Mouse (Mus musculus): ENCODE results near the gene Ccl24. TPM values are rescaled to one million over a fixed set of nuclear protein-coding genes. Genes with fewer than 3 reads are reported as not detected.
A peak's percentile ranks its signal among the peaks of the same experiment; 100 is the strongest.

Ccl24 gene
- polyA plus RNA-seq, 1 experiment from 2014 or later = 2.9 TPM

GRCm38 (mm10) chr5:135544032-135544558 lies 28.8 kb downstream of the Ccl24 start:
- H3K4me2 ChIP-seq = peak overlapping the region; percentile 87
- H3K36me3 ChIP-seq = no peaks in the 10 kb centered on the region
- H3K27me3 ChIP-seq = no peaks in the 10 kb centered on the region
- 4% methylated on average over 15 of the region's 15 CpGs for WGBS
- ATAC-seq (ENCODE audit: insufficient number of reproducible peaks, low FRiP score, low TSS enrichment, low read depth) = no peak
- H3K9ac ChIP-seq = peak overlapping the region; percentile 64
- H3K27ac ChIP-seq = peak overlapping the region; percentile 82
- peak overlapping the region; percentile 76 for H3K4me3 ChIP-seq
- no peaks in the 10 kb centered on the region for H3K9me3 ChIP-seq
- peaks cover 17% of the 10 kb centered on the region for H3K4me1 ChIP-seq

DNA sequence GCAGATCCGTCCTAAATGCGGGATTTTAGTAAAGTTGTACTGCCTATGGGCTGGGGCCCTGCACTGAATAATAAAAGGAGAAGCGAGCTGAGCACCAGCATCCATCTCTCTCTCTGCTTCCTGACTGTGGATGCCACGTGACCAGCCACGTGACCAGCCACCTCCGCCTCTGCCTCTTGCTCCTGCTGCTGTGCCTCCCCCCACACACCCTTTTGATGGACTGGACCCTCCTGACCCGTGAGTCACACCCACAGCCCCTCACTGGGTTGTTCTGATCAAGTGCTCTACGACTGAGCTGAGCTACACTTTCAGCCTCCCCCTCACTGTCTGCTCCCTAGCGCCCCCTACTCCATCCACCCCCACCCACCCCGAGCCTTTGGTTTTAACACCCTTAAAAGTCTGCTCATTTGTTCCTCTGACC lies 35.0 kb downstream of the Ccl24 start:
- H3K27ac ChIP-seq = no peak overlapping the region
- no peak overlapping the region for H3K4me2 ChIP-seq
- no peaks in the 10 kb centered on the region for H3K9me3 ChIP-seq
- ATAC-seq (ENCODE audit: insufficient number of reproducible peaks, low FRiP score, low TSS enrichment, low read depth) = no peak
- no peak overlapping the region for H3K9ac ChIP-seq
- peaks cover 9% of the 10 kb centered on the region for H3K4me1 ChIP-seq
- H3K36me3 ChIP-seq = no peaks in the 10 kb centered on the region
- H3K27me3 ChIP-seq = no peaks in the 10 kb centered on the region
- no peak overlapping the region for H3K4me3 ChIP-seq
- WGBS = 80% methylated on average over 10 of the region's 10 CpGs

- 78% methylated on average over 4 of the region's 4 CpGs for WGBS
Observed at GRCm38 (mm10) chr5:135537326-135537725, 35.5 kb downstream of the Ccl24 start.

DNA sequence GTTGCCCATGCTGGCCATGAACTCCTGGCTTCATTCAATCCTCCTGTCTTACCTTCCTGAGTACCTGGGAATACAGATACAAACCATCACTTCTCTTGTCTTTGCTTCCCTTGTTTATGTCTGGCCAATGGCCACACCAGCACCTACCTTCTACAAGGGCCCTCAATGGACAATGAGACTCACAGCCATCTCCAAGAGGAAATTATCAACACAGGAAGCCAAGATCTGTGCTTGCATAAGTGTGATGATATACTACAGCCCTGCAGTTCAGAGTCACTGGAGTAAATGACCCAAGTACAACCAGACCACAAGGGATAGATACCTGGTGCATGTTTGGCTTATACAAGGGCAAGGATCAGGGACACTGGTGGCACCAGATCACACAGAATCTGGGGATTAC lies 37.0 kb downstream of the Ccl24 start:
- Histone ChIP-seq H3K9ac (no peak overlapping the region), H3K27me3 (no peaks in the 10 kb centered on the region), H3K36me3 (peaks cover 7% of the 10 kb centered on the region; the same call in 1 of the 2 replicates), H3K4me1 (peaks cover 18% of the 10 kb centered on the region), H3K9me3 (no peaks in the 10 kb centered on the region; the same call in 1 of the 2 replicates), H3K4me2 (no peak overlapping the region), H3K27ac (no peak overlapping the region), H3K4me3 (no peak overlapping the region)
- no peak for ATAC-seq (ENCODE audit: insufficient number of reproducible peaks, low FRiP score, low TSS enrichment, low read depth)

More at GRCm38 (mm10) chr5:135537326-135537725, 35.5 kb downstream of the Ccl24 start:
- ATAC-seq (ENCODE audit: insufficient number of reproducible peaks, low FRiP score, low TSS enrichment, low read depth) = no peak
- H3K27me3 ChIP-seq = no peaks in the 10 kb centered on the region
- H3K4me1 ChIP-seq = peaks cover 11% of the 10 kb centered on the region
- H3K36me3 ChIP-seq = no peaks in the 10 kb centered on the region
- H3K4me2 ChIP-seq = no peak overlapping the region
- H3K9me3 ChIP-seq = no peaks in the 10 kb centered on the region
- no peak overlapping the region for H3K27ac ChIP-seq
- no peak overlapping the region for H3K4me3 ChIP-seq
- no peak overlapping the region for H3K9ac ChIP-seq

DNA sequence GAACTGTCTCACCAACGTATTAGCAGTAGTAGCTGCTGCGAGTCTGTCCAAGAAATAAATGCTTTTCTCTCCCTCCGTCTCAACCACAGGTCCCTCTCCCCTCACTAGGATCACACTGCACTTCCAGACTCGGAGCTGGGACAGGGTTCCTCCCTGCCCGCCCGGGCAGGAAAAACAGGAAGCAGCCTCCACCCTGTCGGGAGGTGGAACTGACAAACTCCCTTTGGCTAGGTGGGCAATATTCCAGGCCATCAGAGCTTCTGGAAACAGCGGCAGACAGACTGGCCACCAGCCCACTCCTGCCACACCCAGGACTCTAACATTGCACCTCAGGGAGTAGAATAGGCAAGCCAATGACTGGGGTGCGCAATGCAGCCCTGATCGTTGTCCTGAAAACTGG lies 39.4 kb downstream of the Ccl24 start:
- Histone ChIP-seq H3K27me3 (no peaks in the 10 kb centered on the region), H3K4me1 (peaks cover 24% of the 10 kb centered on the region), H3K27ac (peak overlapping the region; percentile 80), H3K36me3 (peaks cover 7% of the 10 kb centered on the region; the same call in 1 of the 2 replicates), H3K4me3 (no peak overlapping the region), H3K9me3 (no peaks in the 10 kb centered on the region; the same call in 1 of the 2 replicates), H3K4me2 (peak overlapping the region; percentile 10), H3K9ac (no peak overlapping the region)
- ATAC-seq (ENCODE audit: insufficient number of reproducible peaks, low FRiP score, low TSS enrichment, low read depth) = peak; percentile 38; the same call in 1 of the 2 replicates
- 41% methylated on average over 10 of the region's 10 CpGs for WGBS

DNA sequence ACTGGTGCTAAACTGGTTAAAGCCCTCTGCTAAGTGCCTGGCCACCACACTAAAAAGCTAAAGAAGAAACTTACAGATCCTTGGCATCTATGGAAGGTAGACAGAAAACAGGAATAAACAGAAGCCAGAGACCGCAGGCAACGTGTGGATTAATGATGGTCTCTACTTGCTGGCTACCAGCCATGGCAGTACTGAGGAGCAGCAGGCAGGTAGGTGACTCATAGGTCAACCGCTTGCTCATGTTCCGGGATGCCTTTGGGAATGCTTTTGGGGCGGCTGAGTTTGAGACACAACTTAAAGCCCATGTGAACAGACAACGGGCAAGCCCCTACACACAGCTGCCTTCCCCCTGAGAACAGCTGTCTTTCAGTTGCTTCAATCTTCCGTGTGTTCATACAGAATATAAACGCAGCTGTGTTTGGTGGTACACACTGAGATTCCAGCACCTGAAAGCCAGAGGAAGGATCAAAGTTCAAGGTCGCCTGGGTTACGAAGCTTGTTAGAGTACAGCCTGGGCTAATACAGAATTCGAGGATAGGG lies 41.5 kb downstream of the Ccl24 start:
- H3K4me1 ChIP-seq = peaks cover 24% of the 10 kb centered on the region
- peaks cover 9% of the 10 kb centered on the region; the same call in 1 of the 2 replicates for H3K36me3 ChIP-seq
- H3K27ac ChIP-seq = no peak overlapping the region
- no peak overlapping the region for H3K9ac ChIP-seq
- H3K9me3 ChIP-seq = no peaks in the 10 kb centered on the region; the same call in 1 of the 2 replicates
- WGBS = 69% methylated on average over 11 of the region's 11 CpGs
- ATAC-seq (ENCODE audit: insufficient number of reproducible peaks, low FRiP score, low TSS enrichment, low read depth) = no peak
- no peak overlapping the region for H3K4me3 ChIP-seq
- no peaks in the 10 kb centered on the region for H3K27me3 ChIP-seq
- no peak overlapping the region for H3K4me2 ChIP-seq

DNA sequence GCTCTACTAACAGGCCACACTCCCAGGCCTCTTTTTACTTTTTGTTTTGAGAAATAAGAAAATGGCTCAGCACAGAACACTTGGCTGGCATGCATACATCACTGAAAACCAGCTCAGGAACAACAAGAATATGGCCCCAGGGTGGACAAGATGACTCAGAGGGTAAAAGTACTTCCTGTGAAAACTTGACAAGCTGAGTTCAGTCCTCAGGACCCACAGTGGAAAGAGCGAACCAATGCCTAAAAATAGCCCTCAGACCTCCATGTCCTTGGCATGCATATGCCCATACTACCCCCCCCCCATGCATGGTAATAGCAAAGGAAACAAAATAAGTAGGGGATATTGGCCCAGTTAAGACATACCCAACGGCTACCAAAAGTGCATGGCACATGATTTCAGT lies 42.9 kb downstream of the Ccl24 start:
- Histone ChIP-seq H3K4me1 (peaks cover 38% of the 10 kb centered on the region), H3K36me3 (peaks cover 9% of the 10 kb centered on the region; the same call in 1 of the 2 replicates), H3K4me2 (no peak overlapping the region), H3K4me3 (no peak overlapping the region), H3K9me3 (no peaks in the 10 kb centered on the region; the same call in 1 of the 2 replicates), H3K27me3 (no peaks in the 10 kb centered on the region), H3K27ac (no peak overlapping the region), H3K9ac (no peak overlapping the region)
- ATAC-seq (ENCODE audit: insufficient number of reproducible peaks, low FRiP score, low TSS enrichment, low read depth) = no peak
- 61% methylated on average over 2 of the region's 2 CpGs for WGBS

DNA sequence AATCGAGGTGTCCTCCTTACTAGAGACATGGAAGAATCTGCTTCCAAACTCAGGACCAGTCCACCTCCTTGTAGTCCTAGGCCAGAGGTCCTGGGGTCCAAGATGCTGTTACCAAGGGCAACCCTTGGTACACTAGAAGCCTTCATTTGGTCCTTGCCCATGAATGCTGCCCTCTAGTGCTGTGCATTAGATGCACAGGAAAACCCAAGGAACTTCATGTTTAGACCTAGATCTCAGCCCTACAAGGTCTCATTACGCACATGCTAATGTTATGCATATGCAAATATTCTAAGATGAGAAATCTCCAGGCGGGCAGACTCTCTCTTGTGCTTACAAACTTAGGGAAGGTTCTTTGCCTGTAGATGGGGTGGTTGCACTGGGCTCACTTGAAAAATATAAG lies 43.5 kb downstream of the Ccl24 start:
- H3K4me2 ChIP-seq = no peak overlapping the region
- H3K9ac ChIP-seq = no peak overlapping the region
- H3K36me3 ChIP-seq = peaks cover 9% of the 10 kb centered on the region; the same call in 1 of the 2 replicates
- no peak for ATAC-seq (ENCODE audit: insufficient number of reproducible peaks, low FRiP score, low TSS enrichment, low read depth)
- no peak overlapping the region for H3K4me3 ChIP-seq
- 85% methylated on average over 3 of the region's 3 CpGs for WGBS
- H3K27ac ChIP-seq = no peak overlapping the region
- peaks cover 44% of the 10 kb centered on the region for H3K4me1 ChIP-seq
- H3K27me3 ChIP-seq = no peaks in the 10 kb centered on the region
- no peaks in the 10 kb centered on the region; the same call in 1 of the 2 replicates for H3K9me3 ChIP-seq

DNA sequence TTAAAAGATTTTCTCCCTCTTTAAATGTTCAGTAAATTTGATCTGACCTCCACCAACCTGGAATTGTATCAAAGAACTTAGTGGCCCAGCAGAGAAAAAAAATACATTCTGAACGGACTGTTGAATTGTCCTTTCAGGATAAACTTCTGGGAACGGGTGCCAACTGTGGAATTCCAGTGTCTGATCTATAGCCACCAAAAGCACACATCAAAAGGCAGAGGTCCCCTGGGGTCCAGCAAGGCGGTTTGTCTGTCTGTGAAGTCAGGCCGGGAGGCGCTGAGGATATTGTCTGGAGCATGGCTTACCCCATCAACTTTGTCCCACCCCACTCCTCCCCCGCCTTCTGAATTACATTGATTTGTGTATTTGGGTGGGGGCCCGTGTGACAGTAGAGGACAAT lies 44.9 kb downstream of the Ccl24 start:
- no peak for ATAC-seq (ENCODE audit: insufficient number of reproducible peaks, low FRiP score, low TSS enrichment, low read depth)
- 34% methylated on average over 7 of the region's 7 CpGs for WGBS
- H3K27ac ChIP-seq = no peak overlapping the region

GRCm38 (mm10) chr5:135524660-135525560 lies 47.9 kb downstream of the Ccl24 start:
- Histone ChIP-seq H3K9ac (no peak overlapping the region), H3K4me1 (peaks cover 29% of the 10 kb centered on the region), H3K9me3 (no peaks in the 10 kb centered on the region), H3K4me3 (no peak overlapping the region), H3K27me3 (no peaks in the 10 kb centered on the region), H3K27ac (peak overlapping the region; percentile 71), H3K4me2 (0 out of 2 replicates have a peak overlapping the region, but pooled peaks have one; percentile 1), H3K36me3 (peaks cover 2% of the 10 kb centered on the region; the same call in 1 of the 2 replicates)
- no peak for ATAC-seq (ENCODE audit: insufficient number of reproducible peaks, low FRiP score, low TSS enrichment, low read depth)
- WGBS = 31% methylated on average over 11 of the region's 11 CpGs

More for the DNA sequence above, 44.9 kb downstream of the Ccl24 start:
- Histone ChIP-seq H3K9me3 (no peaks in the 10 kb centered on the region; the same call in 1 of the 2 replicates), H3K4me1 (peaks cover 37% of the 10 kb centered on the region), H3K4me2 (no peak overlapping the region), H3K27me3 (no peaks in the 10 kb centered on the region), H3K36me3 (peaks cover 9% of the 10 kb centered on the region; the same call in 1 of the 2 replicates), H3K4me3 (no peak overlapping the region), H3K9ac (no peak overlapping the region)

- 72% methylated on average over 2 of the region's 2 CpGs for WGBS
- Histone ChIP-seq H3K9me3 (no peaks in the 10 kb centered on the region), H3K27me3 (no peaks in the 10 kb centered on the region), H3K4me3 (no peak overlapping the region), H3K27ac (peak overlapping the region; percentile 71; the same call in 1 of the 2 replicates), H3K9ac (no peak overlapping the region), H3K36me3 (peaks cover 2% of the 10 kb centered on the region; the same call in 1 of the 2 replicates), H3K4me2 (no peak overlapping the region), H3K4me1 (peaks cover 27% of the 10 kb centered on the region)
- no peak for ATAC-seq (ENCODE audit: insufficient number of reproducible peaks, low FRiP score, low TSS enrichment, low read depth)
Observed at GRCm38 (mm10) chr5:135524087-135524486, 48.8 kb downstream of the Ccl24 start.

Data from limb, embryonic 15.5 days (tissue).